Mouse (Mus musculus): ENCODE data around the gene Tbck. TPM values are rescaled to one million over a fixed set of nuclear protein-coding genes. Genes with fewer than 3 reads are reported as not detected.
A peak's percentile ranks its signal among the peaks of the same experiment; 100 is the strongest.

Tbck gene
- polyA plus RNA-seq, 1 experiment from 2014 or later, result 11.3 TPM

- Histone ChIP-seq H3K9me3 (ENCODE audit: low read length) (no peaks in the 10 kb centered on the region), H3K4me1 (ENCODE audit: insufficient read depth, low read depth, low read length) (no peaks in the 10 kb centered on the region), H3K27ac (ENCODE audit: low read length) (no peak overlapping the region), H3K36me3 (ENCODE audit: insufficient read depth, low read length) (no peaks in the 10 kb centered on the region), H3K4me2 (replicated peaks; ENCODE audit: low read depth, low read length) (no peak overlapping the region), H3K27me3 (replicated peaks; ENCODE audit: insufficient read depth, low read length) (no peaks in the 10 kb centered on the region), H3K9ac (replicated peaks; ENCODE audit: low read depth) (no peak overlapping the region), H3K4me3 (ENCODE audit: low read depth, low read length) (no peak overlapping the region)
- WGBS, result 20% methylated on average over 3 of the region's 3 CpGs
- peak; percentile 79 for ATAC-seq
- TF ChIP-seq CTCF (IDR thresholded peaks at IDR 0.05) (no peak), EP300 (IDR thresholded peaks at IDR 0.05) (no peak)
- peak; percentile 87 for DNase-seq (ENCODE audit: low spot score)
Measured at GRCm38 (mm10) chr3:132651776-132652175, 32.2 kb upstream of the Tbck start.

GRCm38 (mm10) chr3:132653959-132654358, 30.0 kb upstream of the Tbck start:
- Histone ChIP-seq H3K27me3 (replicated peaks; ENCODE audit: insufficient read depth, low read length) (no peaks in the 10 kb centered on the region), H3K36me3 (ENCODE audit: insufficient read depth, low read length) (no peaks in the 10 kb centered on the region), H3K4me2 (replicated peaks; ENCODE audit: low read depth, low read length) (no peak overlapping the region), H3K9ac (replicated peaks; ENCODE audit: low read depth) (no peak overlapping the region), H3K9me3 (ENCODE audit: low read length) (no peaks in the 10 kb centered on the region), H3K4me1 (ENCODE audit: insufficient read depth, low read depth, low read length) (no peaks in the 10 kb centered on the region), H3K4me3 (ENCODE audit: low read depth, low read length) (no peak overlapping the region), H3K27ac (ENCODE audit: low read length) (no peak overlapping the region)
- WGBS, result 91% methylated on average over 7 of the region's 7 CpGs
- TF ChIP-seq EP300 (IDR thresholded peaks at IDR 0.05), result no peak
- no peak for TF ChIP-seq CTCF (IDR thresholded peaks at IDR 0.05)
- ATAC-seq (no peak), DNase-seq (ENCODE audit: low spot score) (no peak)

- Histone ChIP-seq H3K4me2 (replicated peaks; ENCODE audit: low read depth, low read length) (no peak overlapping the region), H3K9me3 (ENCODE audit: low read length) (no peaks in the 10 kb centered on the region), H3K4me3 (ENCODE audit: low read depth, low read length) (no peak overlapping the region), H3K9ac (replicated peaks; ENCODE audit: low read depth) (no peak overlapping the region), H3K27me3 (replicated peaks; ENCODE audit: insufficient read depth, low read length) (no peaks in the 10 kb centered on the region), H3K36me3 (ENCODE audit: insufficient read depth, low read length) (0 out of 2 replicates have a peak, but pooled peaks cover 9% of the 10 kb centered on the region), H3K4me1 (ENCODE audit: insufficient read depth, low read depth, low read length) (no peaks in the 10 kb centered on the region), H3K27ac (ENCODE audit: low read length) (no peak overlapping the region)
- no peak for TF ChIP-seq EP300 (IDR thresholded peaks at IDR 0.05)
- no peak for TF ChIP-seq CTCF (IDR thresholded peaks at IDR 0.05)
- ATAC-seq (no peak), DNase-seq (ENCODE audit: low spot score) (no peak)
- WGBS, result 80% methylated on average over 2 of the region's 2 CpGs
Measured at GRCm38 (mm10) chr3:132655955-132656354, 28.0 kb upstream of the Tbck start.

DNA sequence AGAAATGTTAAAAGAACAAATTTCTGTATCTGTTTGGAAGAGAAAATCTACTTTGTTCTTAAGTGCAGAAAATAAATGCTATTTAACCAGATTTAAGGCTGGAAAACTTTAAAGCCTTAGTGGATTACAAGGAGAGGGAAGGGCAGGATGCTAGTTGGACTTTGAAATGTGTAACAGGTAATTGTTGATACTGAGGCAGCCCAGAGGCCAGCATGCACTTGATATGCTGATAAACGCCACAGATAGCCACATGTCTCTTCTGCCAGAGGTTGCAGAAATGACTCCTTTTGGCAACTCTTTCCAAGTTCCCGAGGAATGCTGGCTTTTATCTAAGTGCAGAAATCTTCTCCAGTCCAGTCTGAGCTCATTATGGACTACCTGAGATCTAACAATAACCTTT, 6.5 kb upstream of the Tbck start:
- peaks cover 1% of the 10 kb centered on the region; the same call in 1 of the 2 replicates for H3K4me1 ChIP-seq (ENCODE audit: insufficient read depth, low read depth, low read length)
- no peaks in the 10 kb centered on the region for H3K27me3 ChIP-seq (replicated peaks; ENCODE audit: insufficient read depth, low read length)
- DNase-seq (ENCODE audit: low spot score) (no peak), ATAC-seq (no peak)
- H3K9me3 ChIP-seq (ENCODE audit: low read length), result no peaks in the 10 kb centered on the region
- H3K27ac ChIP-seq (ENCODE audit: low read length), result no peak overlapping the region
- no peak overlapping the region for H3K4me3 ChIP-seq (ENCODE audit: low read depth, low read length)
- no peaks in the 10 kb centered on the region for H3K36me3 ChIP-seq (ENCODE audit: insufficient read depth, low read length)
- H3K9ac ChIP-seq (replicated peaks; ENCODE audit: low read depth), result no peak overlapping the region
- H3K4me2 ChIP-seq (replicated peaks; ENCODE audit: low read depth, low read length), result no peak overlapping the region
- TF ChIP-seq CTCF (IDR thresholded peaks at IDR 0.05), result no peak
- no peak for TF ChIP-seq EP300 (IDR thresholded peaks at IDR 0.05)
- 81% methylated on average over 2 of the region's 2 CpGs for WGBS

- 1% methylated on average over 27 of the region's 27 CpGs for WGBS
- Histone ChIP-seq H3K9me3 (ENCODE audit: low read length) (no peaks in the 10 kb centered on the region), H3K36me3 (ENCODE audit: insufficient read depth, low read length) (no peaks in the 10 kb centered on the region), H3K4me2 (replicated peaks; ENCODE audit: low read depth, low read length) (peak within 1 kb of the TSS; percentile 68), H3K27me3 (replicated peaks; ENCODE audit: insufficient read depth, low read length) (no peaks in the 10 kb centered on the region), H3K27ac (ENCODE audit: low read length) (peak within 1 kb of the TSS; percentile 95), H3K9ac (replicated peaks; ENCODE audit: low read depth) (peak within 1 kb of the TSS; percentile 98), H3K4me1 (ENCODE audit: insufficient read depth, low read depth, low read length) (peaks cover 10% of the 10 kb centered on the region; the same call in 1 of the 2 replicates), H3K4me3 (ENCODE audit: low read depth, low read length) (peak within 1 kb of the TSS; percentile 71)
- peak; percentile 17 for DNase-seq (ENCODE audit: low spot score)
- TF ChIP-seq EP300 (IDR thresholded peaks at IDR 0.05), result no peak
- TF ChIP-seq CTCF (IDR thresholded peaks at IDR 0.05), result no peak
- no peak; the same call in 1 of the 2 replicates for ATAC-seq
Measured at GRCm38 (mm10) chr3:132684231-132684928, 436 bp downstream of the Tbck start, which contains the start of gene Aimp1. Aimp1 (minus strand) TSS chr3:132684370.

GRCm38 (mm10) chr3:132701368-132701767, 17.4 kb downstream of the Tbck start:
- Histone ChIP-seq H3K4me2 (replicated peaks; ENCODE audit: low read depth, low read length) (no peak overlapping the region), H3K36me3 (ENCODE audit: insufficient read depth, low read length) (no peaks in the 10 kb centered on the region), H3K4me3 (ENCODE audit: low read depth, low read length) (no peak overlapping the region), H3K4me1 (ENCODE audit: insufficient read depth, low read depth, low read length) (no peaks in the 10 kb centered on the region), H3K27ac (ENCODE audit: low read length) (no peak overlapping the region), H3K9me3 (ENCODE audit: low read length) (no peaks in the 10 kb centered on the region), H3K9ac (replicated peaks; ENCODE audit: low read depth) (no peak overlapping the region), H3K27me3 (replicated peaks; ENCODE audit: insufficient read depth, low read length) (no peaks in the 10 kb centered on the region)
- peak; percentile 56 for DNase-seq (ENCODE audit: low spot score)
- ATAC-seq, result no peak
- 70% methylated on average over 3 of the region's 3 CpGs for WGBS
- no peak for TF ChIP-seq EP300 (IDR thresholded peaks at IDR 0.05)
- TF ChIP-seq CTCF (IDR thresholded peaks at IDR 0.05), result peak; percentile 78
